Mouse (Mus musculus) G1E (cell line): ENCODE results near the gene Ppm1h.

Experiments used
- CTCF ChIP-seq: IDR thresholded peaks from 2 replicates; pipeline ENCODE4 v1.5.1; 2012; ENCODE audit warnings: low read depth, low read length, inconsistent platforms, mixed read lengths
- GATA1 ChIP-seq: IDR thresholded peaks from 2 replicates; pipeline ENCODE4 v1.6.1; 2012; ENCODE audit warnings: borderline replicate concordance, low read length, inconsistent platforms, mixed read lengths
- TAL1 ChIP-seq: conservative IDR thresholded peaks from 2 replicates; pipeline ENCODE4 v1.6.1; 2012; ENCODE audit warnings: low read depth, low read length, inconsistent platforms, mixed read lengths

GRCm38 (mm10) chr10:122957918-122958317 lies 279.4 kb downstream of the Ppm1h start:
- TF ChIP-seq CTCF (no peak), TAL1 (no peak), GATA1 (no peak)
